Mouse (Mus musculus): ENCODE data around the gene Mms22l. TPM values are rescaled to one million over a fixed set of nuclear protein-coding genes. Genes with fewer than 3 reads are reported as not detected.
A peak's percentile ranks its signal among the peaks of the same experiment; 100 is the strongest.

The Mms22l gene
- polyA plus RNA-seq, 1 experiment from 2014 or later: 8.3 TPM

- no peaks in the 10 kb centered on the region for H3K27me3 ChIP-seq (ENCODE audit: insufficient read depth, low read length)
- H3K4me3 ChIP-seq (ENCODE audit: low read depth, low read length): no peak overlapping the region
- ATAC-seq: no peak
- peak; percentile 24 for DNase-seq
- H3K36me3 ChIP-seq (replicated peaks; ENCODE audit: insufficient read depth, low read length): no peaks in the 10 kb centered on the region
- H3K9ac ChIP-seq (replicated peaks): no peak overlapping the region
- H3K4me2 ChIP-seq (ENCODE audit: low read depth, low read length): no peak overlapping the region
- 64% methylated on average over 13 of the region's 13 CpGs for WGBS (ENCODE audit: insufficient replicate concordance)
- no peak for TF ChIP-seq EP300 (IDR thresholded peaks at IDR 0.05; ENCODE audit: low read depth)
- no peak for TF ChIP-seq CTCF (IDR thresholded peaks at IDR 0.05; ENCODE audit: low read depth)
- no peak overlapping the region for H3K27ac ChIP-seq (ENCODE audit: low read depth)
- H3K9me3 ChIP-seq (ENCODE audit: low read length): no peaks in the 10 kb centered on the region
- H3K4me1 ChIP-seq (ENCODE audit: insufficient read depth): no peaks in the 10 kb centered on the region; the same call in 1 of the 2 replicates
These were observed 129.8 kb downstream of the Mms22l start for GRCm38 (mm10) chr4:24625951-24626584.

- no peak overlapping the region for H3K4me2 ChIP-seq (ENCODE audit: low read depth, low read length)
- H3K36me3 ChIP-seq (replicated peaks; ENCODE audit: insufficient read depth, low read length): no peaks in the 10 kb centered on the region
- no peaks in the 10 kb centered on the region; the same call in 1 of the 2 replicates for H3K4me1 ChIP-seq (ENCODE audit: insufficient read depth)
- 69% methylated on average over 4 of the region's 4 CpGs for WGBS (ENCODE audit: insufficient replicate concordance)
- H3K27ac ChIP-seq (ENCODE audit: low read depth): no peak overlapping the region
- no peak overlapping the region for H3K4me3 ChIP-seq (ENCODE audit: low read depth, low read length)
- TF ChIP-seq CTCF (IDR thresholded peaks at IDR 0.05; ENCODE audit: low read depth) (no peak), EP300 (IDR thresholded peaks at IDR 0.05; ENCODE audit: low read depth) (no peak)
- ATAC-seq (no peak), DNase-seq (no peak)
- H3K9ac ChIP-seq (replicated peaks): no peak overlapping the region
- no peaks in the 10 kb centered on the region for H3K27me3 ChIP-seq (ENCODE audit: insufficient read depth, low read length)
- H3K9me3 ChIP-seq (ENCODE audit: low read length): no peaks in the 10 kb centered on the region
These were observed 130.4 kb downstream of the Mms22l start for GRCm38 (mm10) chr4:24626686-24627085.

- Histone ChIP-seq H3K27ac (ENCODE audit: low read depth) (no peak overlapping the region), H3K4me1 (ENCODE audit: insufficient read depth) (no peaks in the 10 kb centered on the region; the same call in 1 of the 2 replicates), H3K9me3 (ENCODE audit: low read length) (no peaks in the 10 kb centered on the region), H3K9ac (replicated peaks) (no peak overlapping the region), H3K4me2 (ENCODE audit: low read depth, low read length) (no peak overlapping the region), H3K27me3 (ENCODE audit: insufficient read depth, low read length) (no peaks in the 10 kb centered on the region), H3K36me3 (replicated peaks; ENCODE audit: insufficient read depth, low read length) (no peaks in the 10 kb centered on the region), H3K4me3 (ENCODE audit: low read depth, low read length) (no peak overlapping the region)
- TF ChIP-seq EP300 (IDR thresholded peaks at IDR 0.05; ENCODE audit: low read depth) (no peak), CTCF (IDR thresholded peaks at IDR 0.05; ENCODE audit: low read depth) (no peak)
- DNase-seq (no peak), ATAC-seq (no peak)
- 54% methylated on average over 1 of the region's 1 CpGs for WGBS (ENCODE audit: insufficient replicate concordance)
These were observed 131.6 kb downstream of the Mms22l start for GRCm38 (mm10) chr4:24627871-24628270.

- WGBS (ENCODE audit: insufficient replicate concordance): 72% methylated on average over 2 of the region's 2 CpGs
- Histone ChIP-seq H3K9ac (replicated peaks) (no peak overlapping the region), H3K4me3 (ENCODE audit: low read depth, low read length) (no peak overlapping the region), H3K4me2 (ENCODE audit: low read depth, low read length) (no peak overlapping the region), H3K9me3 (ENCODE audit: low read length) (no peaks in the 10 kb centered on the region), H3K36me3 (replicated peaks; ENCODE audit: insufficient read depth, low read length) (no peaks in the 10 kb centered on the region), H3K4me1 (ENCODE audit: insufficient read depth) (no peaks in the 10 kb centered on the region; the same call in 1 of the 2 replicates), H3K27ac (ENCODE audit: low read depth) (no peak overlapping the region), H3K27me3 (ENCODE audit: insufficient read depth, low read length) (no peaks in the 10 kb centered on the region)
- TF ChIP-seq EP300 (IDR thresholded peaks at IDR 0.05; ENCODE audit: low read depth) (no peak), CTCF (IDR thresholded peaks at IDR 0.05; ENCODE audit: low read depth) (no peak)
- no peak for ATAC-seq
- DNase-seq: no peak
These were observed 134.2 kb downstream of the Mms22l start for GRCm38 (mm10) chr4:24630430-24630829.

DNA sequence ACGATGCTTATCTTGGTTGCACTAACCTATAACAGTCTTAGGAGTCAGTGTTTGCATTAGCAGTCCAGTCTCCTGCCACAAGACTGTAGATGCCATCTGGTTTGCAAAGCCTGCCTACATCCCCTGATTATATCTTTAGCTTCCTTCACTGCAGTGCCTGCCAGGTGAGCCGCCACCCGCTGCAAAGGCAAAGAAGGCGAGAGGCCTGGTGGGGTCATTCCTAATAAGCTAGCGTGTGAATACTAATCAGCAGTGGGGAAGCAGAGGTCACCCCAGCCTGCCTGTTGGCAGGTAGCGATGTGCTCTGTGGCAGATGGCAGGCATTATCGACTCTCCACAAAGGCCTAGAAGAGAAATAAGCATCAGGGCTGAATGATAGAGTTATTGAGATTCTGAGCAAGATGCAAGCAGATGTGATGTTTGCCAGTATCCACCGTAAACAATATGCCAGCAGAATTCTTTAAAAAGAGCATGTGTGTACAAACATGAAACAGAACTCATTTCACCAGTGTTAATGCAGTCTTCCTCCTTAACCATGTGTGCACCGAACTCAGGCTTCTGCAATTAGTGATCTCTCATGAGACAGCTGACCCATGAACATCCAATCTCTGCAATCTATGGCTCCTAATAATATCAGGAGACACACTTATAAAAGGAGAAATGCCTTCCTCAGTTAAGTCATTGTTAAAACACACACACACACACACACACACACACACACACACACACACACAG, 135.1 kb downstream of the Mms22l start:
- Histone ChIP-seq H3K27ac (ENCODE audit: low read depth) (no peak overlapping the region), H3K27me3 (ENCODE audit: insufficient read depth, low read length) (no peaks in the 10 kb centered on the region), H3K9me3 (ENCODE audit: low read length) (no peaks in the 10 kb centered on the region), H3K36me3 (replicated peaks; ENCODE audit: insufficient read depth, low read length) (no peaks in the 10 kb centered on the region), H3K4me3 (ENCODE audit: low read depth, low read length) (no peak overlapping the region), H3K9ac (replicated peaks) (no peak overlapping the region), H3K4me1 (ENCODE audit: insufficient read depth) (no peaks in the 10 kb centered on the region; the same call in 1 of the 2 replicates), H3K4me2 (ENCODE audit: low read depth, low read length) (no peak overlapping the region)
- WGBS (ENCODE audit: insufficient replicate concordance): 75% methylated on average over 9 of the region's 9 CpGs
- ATAC-seq: no peak
- TF ChIP-seq CTCF (IDR thresholded peaks at IDR 0.05; ENCODE audit: low read depth) (no peak), EP300 (IDR thresholded peaks at IDR 0.05; ENCODE audit: low read depth) (no peak)
- DNase-seq: no peak

DNA sequence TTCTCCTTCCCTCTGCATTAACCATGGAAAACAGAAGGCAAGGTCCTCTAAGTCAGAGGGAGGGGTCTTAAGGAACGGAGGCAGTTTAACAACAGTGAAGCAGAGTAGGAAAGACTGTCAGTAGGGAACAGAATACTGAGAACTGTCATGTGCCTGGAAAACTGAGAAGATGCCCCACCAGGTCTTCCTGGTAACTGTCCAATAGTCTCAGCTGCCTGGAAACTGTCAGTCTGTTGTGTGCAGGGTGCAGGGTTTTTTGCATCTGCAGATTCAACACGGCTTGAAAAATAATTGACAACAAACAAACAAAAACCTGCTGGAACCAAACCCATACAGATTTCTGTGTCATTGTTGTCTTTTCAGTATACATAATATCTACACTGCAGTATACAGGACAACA, 146.1 kb downstream of the Mms22l start:
- no peak overlapping the region for H3K9ac ChIP-seq (replicated peaks)
- no peak for ATAC-seq
- no peaks in the 10 kb centered on the region for H3K27me3 ChIP-seq (ENCODE audit: insufficient read depth, low read length)
- no peak overlapping the region for H3K4me3 ChIP-seq (ENCODE audit: low read depth, low read length)
- H3K9me3 ChIP-seq (ENCODE audit: low read length): no peaks in the 10 kb centered on the region
- no peak overlapping the region for H3K27ac ChIP-seq (ENCODE audit: low read depth)
- WGBS (ENCODE audit: insufficient replicate concordance): 85% methylated on average over 2 of the region's 2 CpGs
- H3K4me2 ChIP-seq (ENCODE audit: low read depth, low read length): no peak overlapping the region
- no peak for TF ChIP-seq EP300 (IDR thresholded peaks at IDR 0.05; ENCODE audit: low read depth)
- TF ChIP-seq CTCF (IDR thresholded peaks at IDR 0.05; ENCODE audit: low read depth): no peak
- no peaks in the 10 kb centered on the region for H3K4me1 ChIP-seq (ENCODE audit: insufficient read depth)
- no peaks in the 10 kb centered on the region for H3K36me3 ChIP-seq (replicated peaks; ENCODE audit: insufficient read depth, low read length)
- DNase-seq: no peak
